Mouse (Mus musculus) small intestine, adult 2 months (tissue): Measurements from ENCODE around the gene Dnajb14. TPM values are rescaled to one million over a fixed set of nuclear protein-coding genes. Genes with fewer than 3 reads are reported as not detected.

Experiments
- H3K27ac ChIP-seq: fragments of 200-500 bp; 2 replicates; pipeline ENCODE4 v1.5.1; 2012; ENCODE audit warnings: low read depth, low read length, control low read depth, inconsistent platforms; ENCODE audit not compliant: insufficient read depth
- H3K27me3 ChIP-seq: fragments of 200-500 bp; 2 replicates; pipeline ENCODE4 v1.6.1; 2012; ENCODE audit warnings: mild to moderate bottlenecking, moderate library complexity, low read length, inconsistent platforms; ENCODE audit not compliant: control insufficient read depth, insufficient read depth
- H3K36me3 ChIP-seq: fragments of 200-500 bp; 2 replicates; pipeline ENCODE4 v1.6.1; 2012; ENCODE audit warnings: mild to moderate bottlenecking, low read length, control low read depth, inconsistent platforms; ENCODE audit not compliant: control insufficient read depth, insufficient read depth
- H3K4me1 ChIP-seq: fragments of 200-500 bp; 2 replicates; pipeline ENCODE4 v1.6.1; 2012; ENCODE audit warnings: low read length, inconsistent platforms, mixed read lengths; ENCODE audit not compliant: control insufficient read depth, insufficient read depth, insufficient read length
- H3K4me3 ChIP-seq: fragments of 200-500 bp; 2 replicates; pipeline ENCODE4 v1.5.1; 2012; ENCODE audit warnings: low read depth, mild to moderate bottlenecking, control low read depth, inconsistent platforms, low read length, moderate library complexity
- CTCF ChIP-seq: fragments of 200-500 bp; IDR thresholded peaks from 2 replicates; pipeline ENCODE4 v1.5.1; 2012; ENCODE audit warnings: low read depth, mild to moderate bottlenecking, control low read depth, inconsistent platforms, low read length, moderate library complexity, mixed read lengths; ENCODE audit not compliant: insufficient replicate concordance, insufficient read length; ENCODE audit errors: extremely low read depth
- POLR2A ChIP-seq: fragments of 200-500 bp; IDR thresholded peaks from 2 replicates; pipeline ENCODE4 v1.6.1; 2012; ENCODE audit warnings: low read depth, mild to moderate bottlenecking, control low read depth, inconsistent platforms, low read length, moderate library complexity
- WGBS: fragments of 180-500 bp; shearing (Covaris S2); methylation state at CpG from one replicate; pipeline ENCODE4 v1.1.7; 2018; 5-methylcytosine and 5-hydroxymethylcytosine counted together
- polyA plus RNA-seq: library from polyadenylated mRNA; depleted of rRNA; stranded (reverse); fragments of >200 nt; gene quantifications from 2 replicates; pipeline ENCODE4 v1.2.3, GENCODE M21; 2012

Gene Dnajb14
- polyA plus RNA-seq, 1 experiment, result 2.0 TPM

GRCm38 (mm10) chr3:137952914-137953880 lies 85.7 kb downstream of the Dnajb14 start:
- peak overlapping the region; percentile 67 for H3K27ac ChIP-seq
- H3K27me3 ChIP-seq, result no peaks in the 10 kb centered on the region
- TF ChIP-seq CTCF (no peak), POLR2A (no peak)
- H3K36me3 ChIP-seq, result peaks cover 16% of the 10 kb centered on the region
- WGBS, result 67% methylated on average over 14 of the region's 14 CpGs
- H3K4me3 ChIP-seq, result no peak overlapping the region
- H3K4me1 ChIP-seq, result peaks cover 15% of the 10 kb centered on the region

- peak overlapping the region; percentile 40 for H3K27ac ChIP-seq
- WGBS, result 81% methylated on average over 23 of the region's 23 CpGs
- no peak for TF ChIP-seq POLR2A
- no peak for TF ChIP-seq CTCF
- peaks cover 15% of the 10 kb centered on the region for H3K4me1 ChIP-seq
- no peak overlapping the region for H3K4me3 ChIP-seq
- peaks cover 11% of the 10 kb centered on the region for H3K36me3 ChIP-seq
- no peaks in the 10 kb centered on the region for H3K27me3 ChIP-seq
These were observed 86.9 kb downstream of the Dnajb14 start for GRCm38 (mm10) chr3:137954256-137954916.

- peaks cover 15% of the 10 kb centered on the region for H3K4me1 ChIP-seq
- 39% methylated on average over 16 of the region's 16 CpGs for WGBS
- no peak for TF ChIP-seq CTCF
- no peak for TF ChIP-seq POLR2A
- H3K36me3 ChIP-seq, result peaks cover 15% of the 10 kb centered on the region
- H3K4me3 ChIP-seq, result no peak overlapping the region
- H3K27me3 ChIP-seq, result no peaks in the 10 kb centered on the region
- no peak overlapping the region for H3K27ac ChIP-seq
These were observed 88.1 kb downstream of the Dnajb14 start for GRCm38 (mm10) chr3:137955560-137956081.

DNA sequence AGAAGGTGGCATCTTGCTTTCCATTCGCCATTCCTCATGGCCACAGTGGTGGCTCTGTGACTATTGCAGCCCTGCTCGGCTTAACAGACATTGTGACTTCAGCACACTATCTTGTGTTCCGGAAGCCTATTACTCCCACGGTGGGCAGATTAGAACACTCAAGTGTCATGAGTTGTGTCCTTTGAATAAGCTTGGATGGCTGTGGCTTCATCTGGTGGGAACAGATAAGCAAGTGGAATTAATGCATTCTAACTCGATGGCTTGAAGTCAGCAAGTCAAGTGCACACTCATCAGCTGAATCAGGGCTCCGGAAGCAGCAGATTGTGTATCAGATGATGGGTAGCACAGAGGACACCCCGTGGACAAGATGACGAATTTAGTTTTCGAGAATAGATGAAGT lies 90.4 kb downstream of the Dnajb14 start:
- no peak overlapping the region for H3K27ac ChIP-seq
- WGBS, result 91% methylated on average over 9 of the region's 9 CpGs
- H3K36me3 ChIP-seq, result peaks cover 28% of the 10 kb centered on the region
- TF ChIP-seq POLR2A (no peak), CTCF (no peak)
- H3K27me3 ChIP-seq, result no peaks in the 10 kb centered on the region
- peaks cover 5% of the 10 kb centered on the region; the same call in 1 of the 2 replicates for H3K4me1 ChIP-seq
- no peak overlapping the region for H3K4me3 ChIP-seq

DNA sequence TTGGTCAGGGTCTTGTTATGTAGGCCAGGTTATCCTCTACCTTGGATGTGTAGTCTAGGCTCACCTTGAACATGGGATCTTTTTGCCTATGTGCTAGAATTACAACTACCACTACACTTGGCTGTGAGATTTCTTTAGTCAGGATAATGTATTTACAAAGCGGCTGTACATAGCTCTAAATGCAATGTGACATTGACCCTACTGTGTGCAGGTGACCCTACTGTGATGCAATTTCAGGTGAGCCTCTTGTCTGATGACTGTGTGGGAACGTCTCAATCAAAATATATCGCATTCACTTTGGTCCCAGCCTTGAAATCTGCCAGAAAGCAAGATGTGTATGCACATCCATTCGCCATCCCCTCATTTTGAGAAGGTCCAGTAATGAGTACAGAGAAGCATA lies 90.9 kb downstream of the Dnajb14 start:
- 96% methylated on average over 4 of the region's 4 CpGs for WGBS
- no peak overlapping the region for H3K27ac ChIP-seq
- TF ChIP-seq CTCF (no peak), POLR2A (no peak)

DNA sequence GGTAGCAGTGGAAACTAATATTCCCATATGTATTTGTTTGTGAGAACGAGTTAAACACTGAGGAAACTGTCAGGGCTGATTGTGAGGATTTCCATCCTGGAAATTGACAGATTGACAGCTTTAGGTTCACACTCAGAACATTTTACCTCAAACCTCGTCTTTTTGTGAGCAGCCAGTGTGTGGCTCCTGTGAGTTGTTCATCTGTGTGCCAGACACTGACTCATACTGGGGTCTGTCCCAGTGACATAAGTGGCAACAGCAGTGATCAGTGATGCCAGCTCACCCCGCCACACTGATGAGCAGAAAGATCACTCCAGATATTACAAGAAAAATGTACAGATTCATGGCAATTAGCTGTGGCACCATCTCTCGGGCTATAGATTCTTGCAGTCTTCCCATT lies 92.0 kb downstream of the Dnajb14 start:
- Histone ChIP-seq H3K4me3 (no peak overlapping the region), H3K4me1 (no peaks in the 10 kb centered on the region; the same call in 1 of the 2 replicates), H3K27ac (no peak overlapping the region), H3K36me3 (peaks cover 31% of the 10 kb centered on the region), H3K27me3 (no peaks in the 10 kb centered on the region)
- WGBS, result 85% methylated on average over 4 of the region's 4 CpGs
- TF ChIP-seq POLR2A (no peak), CTCF (no peak)

More for the DNA sequence above, 90.9 kb downstream of the Dnajb14 start:
- no peaks in the 10 kb centered on the region for H3K27me3 ChIP-seq
- H3K36me3 ChIP-seq, result peaks cover 29% of the 10 kb centered on the region
- peaks cover 3% of the 10 kb centered on the region; the same call in 1 of the 2 replicates for H3K4me1 ChIP-seq
- no peak overlapping the region for H3K4me3 ChIP-seq

DNA sequence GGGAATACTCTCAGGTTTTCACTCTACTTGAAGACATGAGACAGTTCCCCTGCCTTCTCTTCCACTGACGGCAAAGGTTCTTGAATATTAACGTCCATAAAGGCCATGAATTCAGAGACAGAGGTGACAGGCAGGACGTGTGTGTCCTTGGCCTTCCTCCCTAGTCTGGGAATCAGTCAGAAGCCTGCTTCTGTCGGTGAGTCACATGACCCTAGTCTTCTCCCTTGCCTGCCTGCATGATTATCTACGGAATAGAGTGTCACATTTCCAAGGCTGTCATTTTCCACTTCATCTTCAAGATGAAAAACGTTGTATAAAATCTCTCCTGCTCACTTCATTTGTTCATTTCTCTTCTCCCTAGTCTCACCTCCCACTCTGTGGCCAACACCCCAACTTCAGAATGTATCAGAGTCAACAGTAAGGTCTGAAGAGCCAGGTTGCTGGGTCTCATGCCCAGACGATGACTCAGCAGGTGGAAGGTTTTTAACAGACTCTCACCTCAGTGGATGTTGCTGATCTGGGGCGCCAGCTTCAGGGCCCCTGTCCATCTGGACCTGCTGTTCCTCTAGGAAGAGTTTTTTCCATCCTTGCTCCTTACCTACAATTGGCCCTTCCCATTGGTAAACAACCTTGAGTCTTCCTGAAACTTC lies 94.4 kb downstream of the Dnajb14 start:
- Histone ChIP-seq H3K27me3 (no peaks in the 10 kb centered on the region), H3K36me3 (peaks cover 37% of the 10 kb centered on the region), H3K27ac (no peak overlapping the region), H3K4me1 (no peaks in the 10 kb centered on the region), H3K4me3 (no peak overlapping the region)
- TF ChIP-seq CTCF (no peak), POLR2A (no peak)
- WGBS, result 70% methylated on average over 8 of the region's 8 CpGs
